Mouse (Mus musculus): ENCODE measurements around the gene Ctcf. TPM values are rescaled to one million over a fixed set of nuclear protein-coding genes. Genes with fewer than 3 reads are reported as not detected.
A peak's percentile ranks its signal among the peaks of the same experiment; 100 is the strongest.

Ctcf gene
- total and polyA plus RNA-seq, 2 experiments: 6.6 to 15.6 TPM

DNA sequence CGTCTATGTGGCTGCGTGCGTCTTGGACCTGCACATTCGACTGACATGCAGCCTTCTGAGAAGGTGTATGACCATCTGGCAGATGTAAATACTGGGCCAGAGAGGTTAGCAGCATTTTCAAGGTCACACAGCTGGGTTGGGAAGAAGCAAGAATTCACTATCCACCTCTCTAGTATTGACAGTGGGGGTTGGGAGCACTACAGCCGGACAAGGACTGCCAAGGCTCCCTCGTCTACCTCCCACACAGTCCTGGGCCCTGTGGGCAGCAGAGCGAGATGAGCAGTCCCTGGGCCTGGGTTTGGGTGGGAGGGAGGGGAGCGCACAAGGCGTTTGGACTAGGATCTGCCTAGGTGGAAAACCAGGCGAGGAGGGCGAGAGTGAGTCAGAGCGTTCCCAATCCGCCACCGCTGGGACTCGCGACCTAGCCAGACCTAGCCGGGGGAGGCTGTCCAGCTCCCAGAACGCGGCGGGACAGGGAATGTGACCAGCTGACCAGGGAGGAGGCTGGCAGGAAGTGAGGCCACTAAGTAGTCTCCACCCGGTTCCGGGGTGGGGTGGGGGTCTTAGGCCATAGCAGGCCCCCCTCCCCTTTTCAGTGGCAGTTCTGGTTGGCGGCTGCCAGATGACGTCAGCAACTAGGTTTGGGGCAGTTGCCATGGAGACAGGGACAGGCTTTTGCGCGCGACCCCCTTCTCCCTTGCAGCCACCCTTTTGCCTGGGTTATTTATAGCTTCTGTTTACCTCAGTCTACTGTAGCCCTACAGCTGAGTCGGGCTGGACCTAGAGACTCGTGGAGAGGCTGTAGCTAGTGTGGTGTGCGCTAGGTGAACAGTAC is 30.0 kb upstream of the Ctcf start:
- Histone ChIP-seq H3K9ac (ENCODE audit: low read depth, low read length) (peak overlapping the region; percentile 77), H3K79me2 (ENCODE audit: control insufficient read depth, insufficient read depth, low read length) (peaks cover 13% of the 10 kb centered on the region), H3K27ac (replicated peaks; ENCODE audit: insufficient read depth, low read depth, low read length) (peak overlapping the region; percentile 79), H3K4me1 (ENCODE audit: control insufficient read depth, insufficient read depth, low read length) (peaks cover 9% of the 10 kb centered on the region), H3K4me3 (ENCODE audit: insufficient read depth, low read depth, low read length) (peak overlapping the region; percentile 71), H3K27me3 (ENCODE audit: control insufficient read depth, insufficient read depth, low read length) (no peaks in the 10 kb centered on the region), H3K36me3 (ENCODE audit: control insufficient read depth, insufficient read depth, low read length) (no peaks in the 10 kb centered on the region)
- DNase-seq (ENCODE audit: extremely low read depth, low read depth, low spot score): peak; percentile 67
- TF ChIP-seq POLR2A (IDR thresholded peaks at IDR 0.05; ENCODE audit: extremely low read depth, insufficient read depth, low read length) (peak; percentile 73), CTCF (IDR thresholded peaks at IDR 0.05; ENCODE audit: low read depth, low read length) (no peak)
- 3% methylated on average over 30 of the region's 30 CpGs for WGBS

DNA sequence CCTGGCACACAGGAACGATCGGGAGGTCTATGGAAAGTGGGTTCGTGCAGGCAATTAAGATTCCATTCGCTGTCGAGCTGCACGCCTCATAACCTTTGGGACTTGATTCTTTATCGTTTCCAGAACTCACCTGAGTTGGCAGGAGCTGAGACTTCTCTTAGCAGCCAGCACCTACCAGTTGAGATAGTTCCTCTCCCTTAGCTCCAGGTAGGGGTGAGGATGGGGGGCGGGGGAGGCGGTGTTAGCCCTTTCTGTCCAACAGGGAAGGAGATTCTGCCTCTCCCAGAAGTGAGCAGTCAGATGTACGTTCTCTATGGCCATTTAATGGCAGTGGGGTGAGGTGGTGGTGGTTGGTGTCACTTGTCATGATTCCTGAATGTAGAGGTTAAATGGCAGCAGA is 29.3 kb upstream of the Ctcf start:
- peaks cover 13% of the 10 kb centered on the region for H3K79me2 ChIP-seq (ENCODE audit: control insufficient read depth, insufficient read depth, low read length)
- H3K4me1 ChIP-seq (ENCODE audit: control insufficient read depth, insufficient read depth, low read length): peaks cover 9% of the 10 kb centered on the region
- no peaks in the 10 kb centered on the region for H3K27me3 ChIP-seq (ENCODE audit: control insufficient read depth, insufficient read depth, low read length)
- H3K27ac ChIP-seq (replicated peaks; ENCODE audit: insufficient read depth, low read depth, low read length): no peak overlapping the region
- peak overlapping the region; percentile 71; the same call in 1 of the 2 replicates for H3K4me3 ChIP-seq (ENCODE audit: insufficient read depth, low read depth, low read length)
- DNase-seq (ENCODE audit: extremely low read depth, low read depth, low spot score): no peak
- no peaks in the 10 kb centered on the region for H3K36me3 ChIP-seq (ENCODE audit: control insufficient read depth, insufficient read depth, low read length)
- no peak overlapping the region for H3K9ac ChIP-seq (ENCODE audit: low read depth, low read length)
- TF ChIP-seq CTCF (IDR thresholded peaks at IDR 0.05; ENCODE audit: low read depth, low read length) (no peak), POLR2A (IDR thresholded peaks at IDR 0.05; ENCODE audit: extremely low read depth, insufficient read depth, low read length) (no peak)
- 20% methylated on average over 10 of the region's 10 CpGs for WGBS

DNA sequence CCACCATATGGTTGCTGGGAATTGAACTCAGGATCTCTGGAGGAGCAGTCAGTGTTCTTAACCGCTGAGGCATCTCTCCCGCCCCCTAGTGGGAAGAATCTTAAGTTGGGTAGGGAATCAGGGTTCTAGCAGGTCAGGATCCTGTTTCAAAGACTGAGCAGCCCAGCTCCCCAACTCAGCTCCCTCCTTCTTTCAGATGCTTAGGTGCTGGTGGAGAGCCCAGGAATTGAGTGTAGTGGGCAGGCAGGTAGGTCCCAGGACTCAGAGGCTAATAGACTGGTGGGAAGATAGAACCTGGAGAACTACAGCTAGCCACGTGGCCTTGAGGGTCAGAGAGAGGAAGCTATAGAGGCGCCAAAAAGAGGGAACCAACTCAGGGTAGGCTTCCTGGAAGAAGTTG is 28.7 kb upstream of the Ctcf start:
- no peaks in the 10 kb centered on the region for H3K36me3 ChIP-seq (ENCODE audit: control insufficient read depth, insufficient read depth, low read length)
- DNase-seq (ENCODE audit: extremely low read depth, low read depth, low spot score): peak; percentile 31
- H3K27ac ChIP-seq (replicated peaks; ENCODE audit: insufficient read depth, low read depth, low read length): no peak overlapping the region
- peaks cover 9% of the 10 kb centered on the region for H3K4me1 ChIP-seq (ENCODE audit: control insufficient read depth, insufficient read depth, low read length)
- no peaks in the 10 kb centered on the region for H3K27me3 ChIP-seq (ENCODE audit: control insufficient read depth, insufficient read depth, low read length)
- no peak overlapping the region for H3K9ac ChIP-seq (ENCODE audit: low read depth, low read length)
- 53% methylated on average over 4 of the region's 4 CpGs for WGBS
- H3K4me3 ChIP-seq (ENCODE audit: insufficient read depth, low read depth, low read length): no peak overlapping the region
- TF ChIP-seq CTCF (IDR thresholded peaks at IDR 0.05; ENCODE audit: low read depth, low read length) (peak; percentile 42), POLR2A (IDR thresholded peaks at IDR 0.05; ENCODE audit: extremely low read depth, insufficient read depth, low read length) (no peak)
- H3K79me2 ChIP-seq (ENCODE audit: control insufficient read depth, insufficient read depth, low read length): peaks cover 13% of the 10 kb centered on the region

DNA sequence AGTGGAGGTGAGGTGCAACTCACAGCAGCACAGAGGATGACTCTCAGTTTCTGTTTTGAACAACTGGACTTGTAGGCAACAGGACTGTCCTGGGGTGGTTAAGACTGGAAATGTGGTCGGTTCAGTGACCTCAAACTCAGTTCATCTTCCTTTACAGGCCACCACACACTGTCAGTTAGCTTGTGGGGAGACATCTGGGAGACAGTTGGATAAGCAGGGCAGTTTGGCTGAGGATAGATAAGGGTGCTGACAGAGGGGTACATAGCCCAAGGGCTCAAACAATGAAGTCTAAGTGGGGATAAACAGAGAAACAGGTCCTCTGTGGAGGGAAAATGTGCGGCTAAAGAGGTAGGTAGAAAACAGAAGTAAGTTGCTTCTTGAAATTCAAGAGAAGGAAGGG is 27.0 kb upstream of the Ctcf start:
- Histone ChIP-seq H3K79me2 (ENCODE audit: control insufficient read depth, insufficient read depth, low read length) (peaks cover 13% of the 10 kb centered on the region), H3K27me3 (ENCODE audit: control insufficient read depth, insufficient read depth, low read length) (no peaks in the 10 kb centered on the region), H3K27ac (replicated peaks; ENCODE audit: insufficient read depth, low read depth, low read length) (no peak overlapping the region), H3K4me3 (ENCODE audit: insufficient read depth, low read depth, low read length) (no peak overlapping the region), H3K36me3 (ENCODE audit: control insufficient read depth, insufficient read depth, low read length) (no peaks in the 10 kb centered on the region), H3K4me1 (ENCODE audit: control insufficient read depth, insufficient read depth, low read length) (peaks cover 9% of the 10 kb centered on the region), H3K9ac (ENCODE audit: low read depth, low read length) (no peak overlapping the region)
- TF ChIP-seq POLR2A (IDR thresholded peaks at IDR 0.05; ENCODE audit: extremely low read depth, insufficient read depth, low read length) (no peak), CTCF (IDR thresholded peaks at IDR 0.05; ENCODE audit: low read depth, low read length) (no peak)
- 51% methylated on average over 2 of the region's 2 CpGs for WGBS
- no peak for DNase-seq (ENCODE audit: extremely low read depth, low read depth, low spot score)

DNA sequence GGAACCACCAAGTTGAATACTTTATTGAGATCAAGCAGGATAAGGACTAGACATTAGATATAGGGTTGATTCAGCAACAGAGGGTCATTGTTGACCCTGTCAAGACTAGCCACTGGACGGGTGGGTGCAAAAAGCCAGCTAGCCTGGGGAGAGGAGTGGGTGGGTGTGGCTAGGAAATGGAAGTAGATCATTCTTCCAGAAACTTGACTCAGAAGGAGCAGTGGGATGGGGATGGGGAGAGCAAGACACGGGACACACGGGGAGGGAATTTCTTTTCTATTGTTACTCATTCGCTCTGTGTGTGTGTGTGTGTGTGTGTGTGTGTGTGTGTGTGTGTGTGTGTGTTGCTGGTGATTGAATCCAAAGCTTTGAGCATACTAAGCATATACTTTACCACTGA is 26.6 kb upstream of the Ctcf start:
- 85% methylated on average over 4 of the region's 4 CpGs for WGBS
- no peak for DNase-seq (ENCODE audit: extremely low read depth, low read depth, low spot score)
- H3K4me1 ChIP-seq (ENCODE audit: control insufficient read depth, insufficient read depth, low read length): peaks cover 6% of the 10 kb centered on the region

DNA sequence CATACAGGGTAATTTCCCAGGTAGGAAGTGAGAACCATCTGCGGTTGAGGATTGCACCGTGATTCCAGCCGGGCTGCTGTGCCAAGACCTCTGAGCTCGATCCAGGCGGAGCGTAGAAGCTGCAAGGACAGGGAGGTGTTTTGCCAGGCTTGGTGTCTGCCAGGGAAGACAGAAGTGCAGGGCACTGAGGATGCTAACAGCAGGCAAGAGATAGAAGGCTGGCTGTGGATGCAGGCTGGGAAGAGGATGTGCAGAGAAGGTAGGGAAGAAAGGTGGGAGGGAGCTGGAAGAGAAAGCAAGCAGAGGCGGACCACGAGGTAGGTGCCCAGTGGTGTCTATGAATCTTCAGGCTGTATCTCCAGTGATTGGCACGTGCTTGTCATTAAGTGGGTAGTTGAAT is 24.5 kb upstream of the Ctcf start:
- H3K4me1 ChIP-seq (ENCODE audit: control insufficient read depth, insufficient read depth, low read length): peaks cover 4% of the 10 kb centered on the region
- no peak overlapping the region for H3K27ac ChIP-seq (replicated peaks; ENCODE audit: insufficient read depth, low read depth, low read length)
- 62% methylated on average over 9 of the region's 9 CpGs for whole genome bisulfite sequencing
- no peak for DNase-seq (ENCODE audit: extremely low read depth, low read depth, low spot score)
- no peak overlapping the region for H3K9ac ChIP-seq (ENCODE audit: low read depth, low read length)
- H3K36me3 ChIP-seq (ENCODE audit: control insufficient read depth, insufficient read depth, low read length): peaks cover 9% of the 10 kb centered on the region
- peaks cover 9% of the 10 kb centered on the region for H3K79me2 ChIP-seq (ENCODE audit: control insufficient read depth, insufficient read depth, low read length)
- no peaks in the 10 kb centered on the region for H3K27me3 ChIP-seq (ENCODE audit: control insufficient read depth, insufficient read depth, low read length)
- no peak overlapping the region for H3K4me3 ChIP-seq (ENCODE audit: insufficient read depth, low read depth, low read length)
- TF ChIP-seq CTCF (IDR thresholded peaks at IDR 0.05; ENCODE audit: low read depth, low read length): no peak

More for the DNA sequence above, 26.6 kb upstream of the Ctcf start:
- no peak overlapping the region for H3K27ac ChIP-seq (replicated peaks; ENCODE audit: insufficient read depth, low read depth, low read length)
- no peaks in the 10 kb centered on the region for H3K36me3 ChIP-seq (ENCODE audit: control insufficient read depth, insufficient read depth, low read length)
- H3K4me3 ChIP-seq (ENCODE audit: insufficient read depth, low read depth, low read length): no peak overlapping the region
- no peaks in the 10 kb centered on the region for H3K27me3 ChIP-seq (ENCODE audit: control insufficient read depth, insufficient read depth, low read length)
- H3K79me2 ChIP-seq (ENCODE audit: control insufficient read depth, insufficient read depth, low read length): peaks cover 13% of the 10 kb centered on the region
- no peak overlapping the region for H3K9ac ChIP-seq (ENCODE audit: low read depth, low read length)
- TF ChIP-seq POLR2A (IDR thresholded peaks at IDR 0.05; ENCODE audit: extremely low read depth, insufficient read depth, low read length): no peak
- no peak for TF ChIP-seq CTCF (IDR thresholded peaks at IDR 0.05; ENCODE audit: low read depth, low read length)
